ENCODE assay signal across 12 mouse cellular contexts in the genomic region with DNA sequence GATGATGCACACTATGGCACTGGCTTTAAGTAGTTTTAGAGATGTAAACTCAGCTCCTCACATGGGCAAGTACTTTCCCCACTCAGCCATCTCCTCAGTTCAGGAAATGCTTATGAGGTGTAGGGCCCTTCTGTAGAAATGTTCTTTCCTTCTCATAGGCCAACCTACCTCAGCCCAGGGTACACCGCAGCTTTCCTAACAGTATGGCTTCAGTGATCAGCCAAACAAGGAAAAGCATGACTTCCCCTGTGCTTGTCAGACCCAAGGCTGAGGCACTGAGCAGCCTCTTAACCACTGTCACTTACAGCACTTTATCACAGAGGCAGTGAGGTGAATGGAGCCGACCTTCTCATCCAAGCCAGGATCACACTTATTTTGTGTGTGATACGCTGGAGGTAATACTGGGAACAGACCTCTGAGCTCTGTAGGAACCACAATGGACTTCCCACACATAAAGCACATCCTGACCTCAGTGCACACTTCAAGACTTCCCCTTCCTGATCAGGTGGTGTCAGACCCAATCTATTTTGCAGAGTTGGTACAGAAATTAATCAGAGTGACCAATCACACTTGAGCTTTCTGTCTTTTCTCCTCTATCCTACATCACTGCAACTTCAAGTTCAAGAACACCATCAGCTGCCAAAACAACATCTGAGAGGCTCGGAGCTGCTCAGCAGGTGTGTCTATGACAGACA. TPM values are rescaled to one million over a fixed set of nuclear protein-coding genes. Genes with fewer than 3 reads are reported as not detected.
DNase-seq lines count a peak whose midpoint lies in the region; ATAC-seq lines count a peak whose summit lies in the region.
"Had no signal": no experiment of that assay in that cellular context is flagged by ENCODE, and none has a peak within 500 bp of the region (broad histone marks: within the 10 kb centered on the region; RNA-seq: fewer than 3 reads in every experiment).

No protein-coding gene starts in this region.

- intact Hi-C loops in gastrocnemius, postnatal 14 days (cut with DNase I; ENCODE audit: low total_unique reads), result no loop called here

- H3K4me3 ChIP-seq in embryonic facial prominence, embryonic 15.5 days (replicated peaks), result no peak overlapping the region
- no peak overlapping the region for H3K4me3 ChIP-seq in embryonic facial prominence, embryonic 10.5 days
- no peak overlapping the region for H3K4me3 ChIP-seq in liver, embryonic 13.5 days (replicated peaks)
- H3K4me3 ChIP-seq in liver, embryonic 11.5 days (ENCODE audit: low read depth, low read length), result no peak overlapping the region
- no peak overlapping the region for H3K4me3 ChIP-seq in heart, embryonic 15.5 days
- H3K4me3 ChIP-seq in megakaryocyte, embryonic 14.5 days (replicated peaks), result peak overlapping the region; percentile 24
- H3K4me3 ChIP-seq: hindbrain, embryonic 15.5 days had no signal

- WGBS in embryonic facial prominence, embryonic 15.5 days, result 89% methylated on average over 4 of the region's 4 CpGs
- WGBS in embryonic facial prominence, embryonic 10.5 days, result 94% methylated on average over 4 of the region's 4 CpGs
- WGBS in liver, embryonic 13.5 days (ENCODE audit: insufficient replicate concordance), result 56% methylated on average over 4 of the region's 4 CpGs
- 66% methylated on average over 4 of the region's 4 CpGs for WGBS in liver, embryonic 11.5 days
- 66% methylated on average over 4 of the region's 4 CpGs for WGBS in heart, embryonic 15.5 days

- H3K4me2 ChIP-seq in embryonic facial prominence, embryonic 15.5 days (replicated peaks), result no peak overlapping the region
- no peak overlapping the region for H3K4me2 ChIP-seq in liver, embryonic 13.5 days
- H3K4me2 ChIP-seq in liver, embryonic 11.5 days, result no peak overlapping the region
- no peak overlapping the region for H3K4me2 ChIP-seq in heart, embryonic 15.5 days
- H3K4me2 ChIP-seq: hindbrain, embryonic 15.5 days; lung, embryonic 14.5 days had no signal

- H3K36me3 ChIP-seq in embryonic facial prominence, embryonic 15.5 days, result no peaks in the 10 kb centered on the region
- H3K36me3 ChIP-seq in embryonic facial prominence, embryonic 10.5 days (replicated peaks), result 0 out of 2 replicates have a peak, but pooled peaks cover 5% of the 10 kb centered on the region
- no peaks in the 10 kb centered on the region for H3K36me3 ChIP-seq in liver, embryonic 13.5 days
- no peaks in the 10 kb centered on the region for H3K36me3 ChIP-seq in liver, embryonic 11.5 days (ENCODE audit: control insufficient read depth, insufficient read depth, low read length)
- no peaks in the 10 kb centered on the region for H3K36me3 ChIP-seq in heart, embryonic 15.5 days
- peaks cover 67% of the 10 kb centered on the region for H3K36me3 ChIP-seq in megakaryocyte, embryonic 14.5 days (replicated peaks; ENCODE audit: low read length)
- H3K36me3 ChIP-seq: hindbrain, embryonic 15.5 days had no signal

- peak overlapping the region; percentile 34; the same call in 1 of the 2 replicates for H3K27ac ChIP-seq in embryonic facial prominence, embryonic 15.5 days (replicated peaks)
- no peak overlapping the region for H3K27ac ChIP-seq in embryonic facial prominence, embryonic 10.5 days (replicated peaks)
- peak overlapping the region; percentile 41 for H3K27ac ChIP-seq in liver, embryonic 13.5 days
- H3K27ac ChIP-seq in liver, embryonic 11.5 days (ENCODE audit: low read depth, low read length), result no peak overlapping the region
- H3K27ac ChIP-seq in heart, embryonic 15.5 days, result peak overlapping the region; percentile 73
- H3K27ac ChIP-seq: hindbrain, embryonic 15.5 days had no signal

- peaks cover 39% of the 10 kb centered on the region for H3K4me1 ChIP-seq in embryonic facial prominence, embryonic 15.5 days
- H3K4me1 ChIP-seq in embryonic facial prominence, embryonic 10.5 days, result peaks cover 51% of the 10 kb centered on the region
- peaks cover 70% of the 10 kb centered on the region for H3K4me1 ChIP-seq in liver, embryonic 13.5 days (replicated peaks)
- peaks cover 31% of the 10 kb centered on the region for H3K4me1 ChIP-seq in liver, embryonic 11.5 days (replicated peaks; ENCODE audit: control insufficient read depth, insufficient read depth, low read length)
- peaks cover 44% of the 10 kb centered on the region for H3K4me1 ChIP-seq in heart, embryonic 15.5 days (replicated peaks)
- H3K4me1 ChIP-seq in megakaryocyte, embryonic 14.5 days, result peaks cover 92% of the 10 kb centered on the region

- no peak overlapping the region for H3K9ac ChIP-seq in embryonic facial prominence, embryonic 15.5 days
- no peak overlapping the region for H3K9ac ChIP-seq in liver, embryonic 13.5 days
- no peak overlapping the region for H3K9ac ChIP-seq in liver, embryonic 11.5 days (ENCODE audit: low read depth, low read length)
- H3K9ac ChIP-seq in heart, embryonic 15.5 days, result no peak overlapping the region; the same call in 1 of the 2 replicates
- H3K9ac ChIP-seq: hindbrain, embryonic 15.5 days; lung, embryonic 14.5 days had no signal

- ATAC-seq in embryonic facial prominence, embryonic 15.5 days (ENCODE audit: insufficient number of reproducible peaks, low FRiP score, low TSS enrichment, low read depth), result no peak
- ATAC-seq in liver, embryonic 13.5 days (ENCODE audit: low read depth), result no peak
- no peak for ATAC-seq in liver, embryonic 11.5 days (replicated peaks; ENCODE audit: low FRiP score)
- no peak for ATAC-seq in heart, embryonic 15.5 days (replicated peaks; ENCODE audit: insufficient number of reproducible peaks, insufficient read depth, low FRiP score, low read depth)

- no peaks in the 10 kb centered on the region for H3K9me3 ChIP-seq in embryonic facial prominence, embryonic 15.5 days (replicated peaks)
- H3K9me3 ChIP-seq in embryonic facial prominence, embryonic 10.5 days, result no peaks in the 10 kb centered on the region
- H3K9me3 ChIP-seq in liver, embryonic 13.5 days (replicated peaks), result no peaks in the 10 kb centered on the region
- H3K9me3 ChIP-seq in liver, embryonic 11.5 days (ENCODE audit: control insufficient read depth, low read length), result no peaks in the 10 kb centered on the region
- no peaks in the 10 kb centered on the region for H3K9me3 ChIP-seq in heart, embryonic 15.5 days (replicated peaks)
- H3K9me3 ChIP-seq in megakaryocyte, embryonic 14.5 days, result no peaks in the 10 kb centered on the region
- H3K9me3 ChIP-seq: hindbrain, embryonic 15.5 days had no signal

- no peaks in the 10 kb centered on the region for H3K27me3 ChIP-seq in embryonic facial prominence, embryonic 15.5 days
- H3K27me3 ChIP-seq in embryonic facial prominence, embryonic 10.5 days (replicated peaks; ENCODE audit: low read depth, poor library complexity, severe bottlenecking), result no peaks in the 10 kb centered on the region
- H3K27me3 ChIP-seq in liver, embryonic 13.5 days, result no peaks in the 10 kb centered on the region
- H3K27me3 ChIP-seq in liver, embryonic 11.5 days (replicated peaks; ENCODE audit: control insufficient read depth, insufficient read depth, low read length), result no peaks in the 10 kb centered on the region
- H3K27me3 ChIP-seq in heart, embryonic 15.5 days, result no peaks in the 10 kb centered on the region
- no peaks in the 10 kb centered on the region for H3K27me3 ChIP-seq in megakaryocyte, embryonic 14.5 days (replicated peaks)
- H3K27me3 ChIP-seq: hindbrain, embryonic 15.5 days had no signal

- no peak for DNase-seq in embryonic facial prominence, embryonic 10.5 days (ENCODE audit: low spot score)
- no peak for DNase-seq in liver, embryonic 13.5 days
- no peak for DNase-seq in liver, embryonic 11.5 days (ENCODE audit: low spot score)
- DNase-seq in ovary, postnatal 14 days (ENCODE audit: low spot score), result no peak
- no peak for DNase-seq in gastrocnemius, postnatal 14 days
- DNase-seq: adrenal gland, postnatal 36 days; cerebellum, postnatal 36 days; lung, embryonic 14.5 days had no signal

RNA-seq across cellular contexts. Expression of gene Fam53b, which starts 26.0 kb away (rescaled TPM):
- 21.6 and 22.5 TPM in 2 replicates for polyA plus RNA-seq in embryonic facial prominence, embryonic 15.5 days (2015; fragmentation: Nextera tagmentation; extraction: Ambion mirVana)
- 29.4 and 29.9 TPM in 2 replicates for polyA plus RNA-seq in embryonic facial prominence, embryonic 10.5 days (2016; fragmentation: Nextera tagmentation; extraction: Ambion mirVana)
- polyA plus RNA-seq in liver, embryonic 13.5 days (2015; fragmentation: Nextera tagmentation; extraction: Ambion mirVana), result 19.1 and 21.4 TPM in 2 replicates
- polyA plus RNA-seq in liver, embryonic 11.5 days (2014; fragmentation: Nextera tagmentation; extraction: Ambion mirVana), result 20.1 and 20.4 TPM in 2 replicates
- 14.9 and 19.0 TPM in 2 replicates for polyA plus RNA-seq in heart, embryonic 15.5 days (2015; fragmentation: Nextera tagmentation; extraction: Ambion mirVana)
- 22.1 and 77.4 TPM in 2 replicates for polyA plus RNA-seq in megakaryocyte, embryonic 14.5 days (2012; ENCODE audit: insufficient read depth, low replicate concordance)
- total RNA-seq in gastrocnemius, postnatal 14 days (2021), result 10 to 100 TPM; 19.5 to 24.1 TPM

Comparison
In these comparisons a context has a peak if more than half of its experiments do, and no peak if none do; other contexts are left out.
1. H3K27ac ChIP-seq: peak in embryonic facial prominence, embryonic 15.5 days (single experiment), liver, embryonic 13.5 days (single experiment) and heart, embryonic 15.5 days (single experiment); none in embryonic facial prominence, embryonic 10.5 days (single experiment) and liver, embryonic 11.5 days (single experiment).